Mouse (Mus musculus) intestine, embryonic 14.5 days (tissue): ENCODE data around the gene Sept8. TPM values are rescaled to one million over a fixed set of nuclear protein-coding genes. Genes with fewer than 3 reads are reported as not detected.
"Not testable (repeated sequence)": the region's sequence is repeated elsewhere in the genome, so short reads cannot be mapped to it uniquely, and the experiment has no call there.

Experiments
- ATAC-seq: fragments of 200-750 bp; cut with Nextera tagmentation; replicated peaks from 2 replicates; pipeline ENCODE4 v1.8.0; 2017; ENCODE audit warnings: low read depth, moderate number of reproducible peaks, moderate TSS enrichment, moderate library complexity; ENCODE audit not compliant: low FRiP score, low TSS enrichment
- DNase-seq: peaks from one replicate; pipeline ENCODE4 v3.0.0-alpha.2; 2018; ENCODE audit warnings: low spot score
- H3K27ac ChIP-seq: fragments of 300-500 bp; sonication (generic); 2 replicates; pipeline ENCODE4 v1.5.1; 2014; ENCODE audit warnings: low read depth, mild to moderate bottlenecking, control low read depth
- H3K27me3 ChIP-seq: fragments of 300-500 bp; sonication (generic); replicated peaks from 2 replicates; pipeline ENCODE4 v1.6.1; 2014; ENCODE audit warnings: low read length, control low read depth; ENCODE audit not compliant: control insufficient read depth, insufficient read depth
- H3K36me3 ChIP-seq: fragments of 300-500 bp; sonication (generic); 2 replicates; pipeline ENCODE4 v1.6.1; 2014; ENCODE audit warnings: low read length, control low read depth; ENCODE audit not compliant: control insufficient read depth, insufficient read depth
- H3K4me1 ChIP-seq: fragments of 300-500 bp; sonication (generic); replicated peaks from 2 replicates; pipeline ENCODE4 v1.6.1; 2014; ENCODE audit warnings: low read length, control low read depth, mixed read lengths; ENCODE audit not compliant: control insufficient read depth, insufficient read depth
- H3K4me2 ChIP-seq: fragments of 300-500 bp; sonication (generic); 2 replicates; pipeline ENCODE4 v1.6.1; 2014; ENCODE audit warnings: low read length
- H3K4me3 ChIP-seq: fragments of 300-500 bp; sonication (generic); 2 replicates; pipeline ENCODE4 v1.5.1; 2014; ENCODE audit warnings: low read depth, low read length, control low read depth, mixed read lengths
- H3K9ac ChIP-seq: fragments of 300-500 bp; sonication (generic); 2 replicates; pipeline ENCODE4 v1.6.1; 2014; ENCODE audit warnings: mild to moderate bottlenecking, low read length
- H3K9me3 ChIP-seq: fragments of 300-500 bp; sonication (generic); 2 replicates; pipeline ENCODE4 v1.6.1; 2016; ENCODE audit warnings: low read length, control low read depth; ENCODE audit not compliant: control insufficient read depth
- WGBS: fragments of 180-500 bp; shearing (Covaris S2); extraction: QIAGEN DNeasy Blood & Tissue Kit; methylation state at CpG from one replicate; pipeline ENCODE4 v1.1.7; 2014; 5-methylcytosine and 5-hydroxymethylcytosine counted together
- polyA plus RNA-seq: library from polyadenylated mRNA; unstranded; fragments of >200 nt; fragmentation: Nextera tagmentation; extraction: Ambion mirVana; gene quantifications from 2 replicates; pipeline ENCODE4 v1.2.1, GENCODE M21; 2014

Sept8 gene
- polyA plus RNA-seq, 1 experiment from 2014 or later: 22.7 TPM

- Histone ChIP-seq H3K27ac (no peak overlapping the region), H3K27me3 (no peaks in the 10 kb centered on the region), H3K4me3 (no peak overlapping the region), H3K4me2 (no peak overlapping the region), H3K36me3 (peaks cover 44% of the 10 kb centered on the region), H3K9me3 (no peaks in the 10 kb centered on the region), H3K4me1 (no peaks in the 10 kb centered on the region), H3K9ac (no peak overlapping the region)
- WGBS: 73% methylated on average over 11 of the region's 11 CpGs
- DNase-seq (no peak), ATAC-seq (no peak)
Observed at GRCm38 (mm10) chr11:53541222-53541621, 22.2 kb downstream of the Sept8 start.

- peaks cover 30% of the 10 kb centered on the region for H3K36me3 ChIP-seq
- H3K4me2 ChIP-seq: no peak overlapping the region
- no peaks in the 10 kb centered on the region for H3K27me3 ChIP-seq
- H3K4me1 ChIP-seq: no peaks in the 10 kb centered on the region
- no peak overlapping the region for H3K27ac ChIP-seq
- no peak overlapping the region for H3K9ac ChIP-seq
- no peak for ATAC-seq
- no peak overlapping the region for H3K4me3 ChIP-seq
- H3K9me3 ChIP-seq: no peaks in the 10 kb centered on the region
- DNase-seq: no peak
- 50% methylated on average over 7 of the region's 7 CpGs for WGBS
Observed at GRCm38 (mm10) chr11:53543021-53543420, 24.0 kb downstream of the Sept8 start.

- WGBS: 58% methylated on average over 6 of the region's 6 CpGs
- H3K36me3 ChIP-seq: peaks cover 9% of the 10 kb centered on the region; the same call in 1 of the 2 replicates
- no peak overlapping the region for H3K4me3 ChIP-seq
- H3K4me1 ChIP-seq: no peaks in the 10 kb centered on the region
- no peak overlapping the region for H3K9ac ChIP-seq
- H3K9me3 ChIP-seq: no peaks in the 10 kb centered on the region
- no peak overlapping the region for H3K4me2 ChIP-seq
- no peaks in the 10 kb centered on the region for H3K27me3 ChIP-seq
- H3K27ac ChIP-seq: no peak overlapping the region
- no peak for DNase-seq
- no peak for ATAC-seq
Observed at GRCm38 (mm10) chr11:53546271-53546670, 27.2 kb downstream of the Sept8 start.

- H3K9me3 ChIP-seq: no peaks in the 10 kb centered on the region; the same call in 1 of the 2 replicates
- DNase-seq (no peak), ATAC-seq (no peak)
- H3K36me3 ChIP-seq: no peaks in the 10 kb centered on the region
- no peaks in the 10 kb centered on the region for H3K27me3 ChIP-seq
- H3K4me3 ChIP-seq: no peak overlapping the region
- H3K4me1 ChIP-seq: no peaks in the 10 kb centered on the region
- no peak overlapping the region for H3K4me2 ChIP-seq
- WGBS: 73% methylated on average over 6 of the region's 6 CpGs
- H3K27ac ChIP-seq: no peak overlapping the region
- H3K9ac ChIP-seq: no peak overlapping the region
Observed at GRCm38 (mm10) chr11:53547566-53547965, 28.5 kb downstream of the Sept8 start.

GRCm38 (mm10) chr11:53548036-53548605 lies 29.1 kb downstream of the Sept8 start:
- no peaks in the 10 kb centered on the region for H3K4me1 ChIP-seq
- 83% methylated on average over 19 of the region's 19 CpGs for WGBS
- H3K4me2 ChIP-seq: no peak overlapping the region
- H3K9me3 ChIP-seq: no peaks in the 10 kb centered on the region; the same call in 1 of the 2 replicates
- ATAC-seq: no peak
- DNase-seq: no peak
- no peak overlapping the region for H3K27ac ChIP-seq
- no peaks in the 10 kb centered on the region for H3K27me3 ChIP-seq
- H3K36me3 ChIP-seq: no peaks in the 10 kb centered on the region
- H3K4me3 ChIP-seq: no peak overlapping the region
- no peak overlapping the region for H3K9ac ChIP-seq

- DNase-seq: no peak
- 100% methylated on average over 1 of the region's 1 CpGs for WGBS
- no peaks in the 10 kb centered on the region for H3K4me1 ChIP-seq
Observed at GRCm38 (mm10) chr11:53550714-53551113, 31.7 kb downstream of the Sept8 start.

GRCm38 (mm10) chr11:53551754-53552153 lies 32.7 kb downstream of the Sept8 start:
- Histone ChIP-seq H3K27me3 (no peaks in the 10 kb centered on the region), H3K9ac (no peak overlapping the region)
- DNase-seq: no peak

More at GRCm38 (mm10) chr11:53550714-53551113, 31.7 kb downstream of the Sept8 start:
- no peaks in the 10 kb centered on the region for H3K27me3 ChIP-seq
- no peaks in the 10 kb centered on the region; the same call in 1 of the 2 replicates for H3K9me3 ChIP-seq
- no peak overlapping the region for H3K27ac ChIP-seq
- H3K36me3 ChIP-seq: no peaks in the 10 kb centered on the region
- H3K4me3 ChIP-seq: no peak overlapping the region
- no peak overlapping the region for H3K4me2 ChIP-seq
- no peak overlapping the region for H3K9ac ChIP-seq
- ATAC-seq: no peak

GRCm38 (mm10) chr11:53556529-53556928 lies 37.5 kb downstream of the Sept8 start:
- H3K4me2 ChIP-seq, H3K9me3 ChIP-seq, H3K36me3 ChIP-seq, H3K27me3 ChIP-seq, H3K4me3 ChIP-seq, ATAC-seq, H3K4me1 ChIP-seq, DNase-seq, H3K9ac ChIP-seq, H3K27ac ChIP-seq: not testable (repeated sequence)
- 88% methylated on average over 6 of the region's 20 CpGs for WGBS

More at GRCm38 (mm10) chr11:53551754-53552153, 32.7 kb downstream of the Sept8 start:
- Histone ChIP-seq H3K4me2 (no peak overlapping the region), H3K9me3 (no peaks in the 10 kb centered on the region; the same call in 1 of the 2 replicates), H3K4me1 (no peaks in the 10 kb centered on the region), H3K36me3 (no peaks in the 10 kb centered on the region), H3K4me3 (no peak overlapping the region), H3K27ac (no peak overlapping the region)
- no peak for ATAC-seq
- WGBS: 69% methylated on average over 12 of the region's 12 CpGs

- H3K36me3 ChIP-seq, DNase-seq, H3K4me2 ChIP-seq, H3K4me3 ChIP-seq, H3K27me3 ChIP-seq, H3K4me1 ChIP-seq, H3K27ac ChIP-seq, H3K9me3 ChIP-seq, H3K9ac ChIP-seq, ATAC-seq: not testable (repeated sequence)
- WGBS: 89% methylated on average over 1 of the region's 3 CpGs
Observed at GRCm38 (mm10) chr11:53557992-53558391, 38.9 kb downstream of the Sept8 start.
